ENCODE assay signal across 24 mouse cellular contexts in the genomic region with DNA sequence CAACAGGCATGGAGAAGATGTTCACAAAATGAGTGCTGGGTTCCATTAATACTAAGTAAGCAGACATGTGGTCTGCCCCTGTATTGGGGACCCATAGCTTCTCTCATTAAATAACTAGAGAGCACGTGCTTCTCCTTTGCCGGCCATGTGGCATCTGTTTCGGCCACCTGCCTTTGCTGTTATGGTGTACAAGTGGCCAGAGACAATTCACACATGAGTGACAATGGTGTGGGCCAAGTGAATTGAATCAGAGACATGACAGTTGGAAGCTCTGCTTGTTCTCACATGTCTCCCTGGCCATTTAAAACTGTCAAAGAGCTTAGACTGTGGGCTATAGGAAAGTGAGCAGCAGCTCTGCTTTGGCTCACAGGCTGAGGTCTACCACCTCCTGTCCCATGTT.
"Had no signal": no experiment of that assay in that cellular context is flagged by ENCODE, and none has a peak within 500 bp of the region (broad histone marks: within the 10 kb centered on the region; RNA-seq: fewer than 3 reads in every experiment).

No protein-coding gene starts in this region.

- H3K4me1 ChIP-seq: limb, embryonic 12.5 days; limb, embryonic 15.5 days; midbrain, embryonic 10.5 days; neural tube, embryonic 12.5 days; neural tube, embryonic 15.5 days had no signal

- DNase-seq: kidney, adult 9 months; kidney, postnatal 25 days; layer of hippocampus, adult 9-11 months; liver, postnatal 0 days; lung, embryonic 14.5 days; right cerebral cortex, adult 18-20 months; right cerebral cortex, postnatal 14 days; right cerebral cortex, postnatal 4 days; thymus, adult 2 months; thymus, postnatal 25 days had no signal

- H3K27me3 ChIP-seq: limb, embryonic 12.5 days; limb, embryonic 15.5 days; megakaryocyte, embryonic 14.5 days; midbrain, embryonic 13.5 days; neural tube, embryonic 12.5 days; neural tube, embryonic 15.5 days had no signal

- ATAC-seq: liver, postnatal 0 days; lung, postnatal 0 days; midbrain, embryonic 13.5 days had no signal

- H3K4me2 ChIP-seq: limb, embryonic 12.5 days; limb, embryonic 15.5 days; liver, embryonic 11.5 days; lung, embryonic 14.5 days; midbrain, embryonic 13.5 days; neural tube, embryonic 12.5 days; neural tube, embryonic 15.5 days had no signal

- H3K36me3 ChIP-seq: limb, embryonic 12.5 days; limb, embryonic 15.5 days; midbrain, embryonic 10.5 days; midbrain, embryonic 13.5 days; neural tube, embryonic 12.5 days; neural tube, embryonic 15.5 days had no signal

- H3K9me3 ChIP-seq: limb, embryonic 12.5 days; limb, embryonic 15.5 days; megakaryocyte, embryonic 14.5 days; midbrain, embryonic 10.5 days; midbrain, embryonic 13.5 days; neural tube, embryonic 12.5 days; neural tube, embryonic 15.5 days had no signal

- H3K27ac ChIP-seq: kidney, postnatal 0 days; layer of hippocampus, adult 2 months; left cerebral cortex, adult 2 months; limb, embryonic 12.5 days; limb, embryonic 15.5 days; liver, embryonic 14.5 days; midbrain, embryonic 10.5 days; midbrain, embryonic 13.5 days; neural tube, embryonic 12.5 days; neural tube, embryonic 15.5 days; stomach, postnatal 0 days had no signal

- H3K9ac ChIP-seq: limb, embryonic 12.5 days; limb, embryonic 15.5 days; liver, embryonic 14.5 days; liver, postnatal 0 days; lung, embryonic 14.5 days; midbrain, embryonic 13.5 days; neural tube, embryonic 12.5 days; neural tube, embryonic 15.5 days had no signal

- H3K4me3 ChIP-seq: layer of hippocampus, adult 2 months; left cerebral cortex, adult 2 months; limb, embryonic 12.5 days; limb, embryonic 15.5 days; megakaryocyte, embryonic 14.5 days; midbrain, embryonic 10.5 days; midbrain, embryonic 13.5 days; neural tube, embryonic 12.5 days; neural tube, embryonic 15.5 days had no signal
